Mouse (Mus musculus): ENCODE measurements at regions not wholly inside any gene's neighbourhood (a gene's known extent, or its start where the extent isn't known, plus 50 kb on each side); places are given as distances from the start of the nearest gene placed in this dataset.
A peak's percentile ranks its signal among the peaks of the same experiment; 100 is the strongest.

DNA sequence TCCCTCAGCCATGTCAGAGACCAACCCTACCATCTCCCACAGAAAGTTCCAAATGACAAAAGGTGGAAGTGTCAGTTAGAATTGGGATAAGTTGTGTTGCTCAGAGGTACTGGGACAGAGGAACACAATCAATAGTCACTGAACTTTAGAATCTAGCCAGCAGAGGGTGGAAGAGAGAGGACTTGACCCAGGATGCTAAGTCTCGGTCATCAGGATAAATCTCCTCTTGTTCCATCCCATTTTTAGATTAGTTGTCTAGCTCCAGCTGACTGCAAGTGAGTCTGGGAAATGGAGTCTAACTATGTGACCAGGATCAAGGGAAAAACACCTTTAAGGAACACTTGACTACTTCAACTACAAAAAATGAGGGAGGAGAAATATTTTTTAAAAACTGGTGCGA is 91.5 kb downstream of the Fam84b start:
- no peak for DNase-seq (ENCODE audit: extremely low spot score, low spot score)

DNA sequence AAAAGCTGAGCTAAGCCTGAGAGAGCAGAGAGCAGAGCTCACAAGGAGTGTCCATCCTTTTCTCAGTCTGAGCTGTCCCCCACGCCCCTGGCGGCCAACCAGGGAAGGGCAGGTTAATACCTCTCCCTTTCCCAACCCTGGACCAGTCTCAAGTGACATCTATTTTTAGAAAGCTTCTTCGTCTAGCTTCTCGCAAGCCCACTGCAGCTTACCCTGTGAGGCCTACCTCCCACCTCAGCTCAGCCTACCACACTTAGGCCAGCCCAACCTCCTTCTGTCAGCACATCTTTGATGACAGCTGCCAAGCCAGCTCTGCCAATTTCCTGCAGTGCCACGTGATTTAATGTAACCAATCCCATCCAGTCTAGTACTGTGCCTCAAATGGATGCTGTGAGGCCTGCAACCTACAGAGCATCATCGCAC is 93.6 kb downstream of the Fam84b start:
- DNase-seq (ENCODE audit: extremely low spot score, low spot score), result peak; percentile 72

DNA sequence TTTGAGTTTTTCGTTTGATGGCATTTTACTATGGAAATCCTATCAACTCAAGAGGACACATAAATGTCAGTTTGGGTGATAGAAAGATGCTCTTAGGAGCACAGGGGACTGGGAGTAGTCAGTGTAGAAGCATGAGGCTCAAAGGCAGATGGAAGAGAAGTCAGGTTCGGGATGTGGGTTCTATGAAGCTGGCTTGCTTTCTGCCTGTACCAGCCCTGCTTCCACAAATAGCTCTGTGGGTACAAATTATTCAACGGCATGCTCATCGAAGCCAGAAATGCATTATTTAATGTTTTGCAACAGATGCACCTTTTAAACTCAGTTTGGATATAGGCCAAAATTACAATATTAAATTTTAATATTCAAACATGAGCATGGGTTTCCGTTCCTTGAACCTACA is 99.3 kb downstream of the Fam84b start:
- DNase-seq (ENCODE audit: extremely low spot score, low spot score), result no peak

DNA sequence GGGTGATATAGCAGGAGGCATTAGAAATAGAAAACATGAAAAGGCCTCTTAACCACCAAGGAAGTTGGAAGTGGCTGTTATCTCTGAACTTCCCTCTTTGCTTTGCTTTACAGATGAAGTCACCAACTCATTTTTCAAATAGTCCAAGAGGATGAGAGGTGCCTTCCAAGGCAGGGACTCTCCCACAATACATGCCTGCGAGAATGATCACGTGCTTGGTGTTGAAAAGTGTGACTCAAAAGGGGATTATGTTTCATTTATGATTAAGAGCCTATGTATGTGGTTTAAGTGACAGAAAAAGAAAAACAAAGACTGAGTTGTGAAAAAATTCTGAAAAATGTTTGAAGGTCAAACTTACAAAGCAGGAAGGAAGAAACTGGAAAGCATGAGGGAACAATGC is 114.0 kb downstream of the Fam84b start:
- no peak for DNase-seq (ENCODE audit: extremely low spot score, low spot score)

DNA sequence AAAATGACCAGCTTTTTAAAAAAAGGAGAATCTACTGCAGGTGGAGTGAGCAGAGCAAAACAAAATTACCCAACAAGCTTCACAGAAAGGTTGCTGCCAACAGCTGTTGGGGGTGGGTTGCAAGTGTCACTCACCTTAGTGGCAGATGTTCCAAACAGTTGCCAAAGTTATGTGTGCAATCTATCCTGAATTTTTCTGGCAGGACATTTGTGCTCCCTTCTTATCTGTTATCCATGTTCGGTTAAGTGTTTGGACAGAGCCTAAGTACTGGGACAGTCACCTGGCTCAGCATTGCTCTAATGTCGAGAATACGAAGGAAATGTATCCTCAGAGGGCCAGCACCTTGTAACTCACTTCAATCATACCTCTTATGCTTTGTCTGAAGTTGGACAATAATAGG is 115.3 kb downstream of the Fam84b start:
- no peak for DNase-seq (ENCODE audit: extremely low spot score, low spot score)

DNA sequence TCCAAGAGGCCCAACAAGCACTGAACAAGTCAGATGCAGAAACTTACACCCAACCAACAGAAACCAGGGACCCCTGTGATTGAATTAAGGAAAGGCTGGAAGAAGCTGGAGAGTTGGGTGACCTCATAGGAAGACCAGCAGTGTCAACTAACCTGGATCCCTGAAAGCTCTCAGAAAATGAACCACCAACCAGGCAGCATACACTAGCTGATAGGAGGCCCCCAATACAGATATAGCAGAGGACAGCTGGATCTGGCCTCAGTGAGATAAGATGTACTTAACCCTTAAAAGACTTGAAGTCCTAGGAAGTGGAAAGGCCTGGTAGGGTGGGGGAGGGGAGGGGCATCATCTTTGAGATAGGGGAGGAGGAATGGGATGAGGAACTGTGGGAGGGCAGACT is 121.2 kb downstream of the Fam84b start:
- no peak for DNase-seq (ENCODE audit: extremely low spot score, low spot score)

DNA sequence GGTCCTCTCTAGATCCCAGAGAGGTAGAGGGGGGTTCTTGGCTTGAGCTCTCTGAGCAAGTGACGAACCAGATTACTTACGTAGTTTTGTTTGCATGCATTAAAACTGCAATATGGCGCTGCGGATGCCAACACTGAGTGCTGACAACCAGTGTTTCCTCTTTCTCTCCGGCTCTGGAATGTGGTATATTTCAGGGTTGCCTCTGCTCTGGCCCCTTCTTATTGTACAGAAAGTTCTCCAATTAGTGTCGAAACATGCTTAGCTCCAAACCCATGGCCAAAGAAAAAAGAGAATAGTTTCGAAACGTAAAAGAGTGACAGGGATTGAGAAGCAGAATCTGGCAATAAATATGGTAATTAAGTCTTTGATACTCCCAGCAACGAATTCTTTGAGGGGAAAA is 124.8 kb downstream of the Fam84b start:
- DNase-seq (ENCODE audit: extremely low spot score, low spot score), result no peak

DNA sequence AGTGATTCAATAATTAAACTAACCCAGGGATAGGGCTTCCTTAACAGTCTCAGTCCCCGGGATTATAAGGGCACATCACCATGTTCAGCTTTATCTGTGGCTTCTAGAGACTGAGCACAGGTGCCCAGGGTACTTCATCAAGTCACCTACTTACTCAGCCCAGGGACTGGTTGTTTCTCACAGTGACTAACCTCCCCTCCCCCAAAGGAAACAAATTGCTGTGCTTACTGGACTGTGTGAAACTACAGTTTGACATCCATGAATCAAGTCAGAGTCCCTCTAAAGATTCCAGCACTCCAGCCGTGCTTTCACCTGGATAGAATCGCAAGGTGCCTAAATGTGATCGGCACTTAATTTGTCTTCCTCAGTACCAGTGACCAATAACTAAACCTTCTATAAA is 125.2 kb downstream of the Fam84b start:
- DNase-seq (ENCODE audit: extremely low spot score, low spot score), result no peak

DNA sequence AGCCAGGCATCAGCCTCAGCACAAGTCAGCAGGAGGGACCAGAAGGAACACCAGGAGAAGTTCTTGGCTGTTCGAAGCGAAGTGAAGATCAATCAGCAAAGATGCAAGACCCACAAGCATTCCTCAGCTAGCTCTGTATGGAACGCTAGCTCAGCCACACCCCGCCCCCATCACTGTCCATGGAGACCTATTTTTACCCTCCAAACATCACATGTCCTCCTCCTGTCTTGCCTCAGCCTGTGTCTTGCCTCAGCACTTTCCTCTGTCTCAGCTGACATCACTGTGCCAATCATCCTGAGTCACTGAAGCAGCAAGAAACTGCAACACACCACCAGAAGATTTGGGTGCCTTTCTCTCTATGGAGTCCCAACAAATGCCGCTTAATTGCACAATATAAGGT is 134.2 kb downstream of the Fam84b start:
- no peak for DNase-seq (ENCODE audit: extremely low spot score, low spot score)

DNA sequence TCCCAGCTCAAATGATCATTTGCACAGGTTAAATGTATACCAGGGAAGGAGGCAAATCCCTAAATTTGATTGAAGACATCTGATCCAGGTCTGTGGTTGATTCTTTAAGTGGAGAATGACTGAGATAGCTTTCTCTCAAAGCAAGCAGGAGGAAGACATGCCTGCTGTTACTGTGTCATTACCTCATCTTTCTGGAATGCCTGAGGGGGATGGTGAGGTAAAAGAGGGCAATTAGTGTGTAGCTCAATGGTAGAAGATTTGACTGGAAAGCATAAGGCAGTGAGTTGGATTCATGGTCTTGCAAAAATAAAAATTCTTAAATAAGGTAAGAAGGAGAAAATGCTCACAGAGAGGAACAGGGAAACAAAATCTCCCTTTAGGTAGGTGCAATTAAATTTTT is 144.9 kb downstream of the Fam84b start:
- no peak for DNase-seq (ENCODE audit: extremely low spot score, low spot score)

DNA sequence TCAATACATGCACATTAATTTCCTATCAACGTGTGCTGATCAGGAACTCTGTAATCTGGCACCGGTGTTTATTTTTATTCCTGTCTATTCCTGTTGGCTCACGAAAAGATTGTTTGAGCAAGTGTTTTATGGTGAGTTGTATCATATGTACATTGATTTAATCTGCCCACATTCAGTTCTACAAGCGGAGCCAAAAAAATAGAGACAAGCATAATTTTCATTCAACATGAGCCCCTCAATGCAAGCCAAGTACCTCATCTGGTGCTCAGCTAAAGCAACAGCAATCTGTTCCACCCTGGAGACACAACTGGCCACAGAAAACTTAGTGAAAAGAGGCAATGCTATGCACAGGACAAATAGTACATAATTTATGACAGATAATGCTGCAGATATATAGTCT is 147.6 kb downstream of the Fam84b start:
- no peak for DNase-seq (ENCODE audit: extremely low spot score, low spot score)

DNA sequence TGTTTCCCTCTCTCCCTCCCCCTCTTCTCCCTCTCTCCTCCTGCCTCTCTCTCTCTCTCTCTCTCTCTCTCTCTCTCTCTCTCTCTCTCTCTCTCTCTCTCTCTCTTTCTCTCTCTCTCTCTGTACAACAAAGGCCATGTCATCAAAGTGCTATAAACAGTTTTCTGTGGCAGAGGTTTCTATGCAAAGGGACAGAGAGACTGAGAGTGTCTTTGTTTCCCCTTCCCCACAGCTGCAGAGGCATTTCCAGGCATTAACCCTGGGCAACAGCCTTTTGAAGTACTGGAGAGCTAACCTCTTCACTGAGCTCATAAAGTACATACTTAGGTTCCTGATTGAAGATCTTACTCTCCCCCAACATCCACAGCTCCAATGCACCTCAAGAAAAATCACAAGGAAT is 152.3 kb downstream of the Fam84b start:
- no peak for DNase-seq (ENCODE audit: extremely low spot score, low spot score)

DNA sequence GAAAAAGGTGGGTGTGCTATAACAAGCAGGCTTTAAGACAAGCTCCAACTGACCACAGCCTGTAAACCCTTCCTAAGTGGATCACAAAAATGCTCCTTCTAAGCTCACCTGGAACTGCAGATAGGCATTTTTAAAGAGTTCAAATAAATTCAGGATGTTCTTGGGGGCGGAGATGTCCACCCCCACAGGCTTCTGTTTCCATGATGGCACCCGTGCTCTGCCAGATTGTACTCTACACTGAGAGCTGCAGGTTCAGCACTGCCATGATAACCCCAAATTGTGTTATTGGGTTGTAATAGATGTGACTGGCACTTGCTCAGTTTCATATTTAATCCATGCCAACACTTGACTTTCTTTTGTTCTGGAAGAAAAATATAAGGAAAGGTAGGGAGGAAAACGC is 158.8 kb downstream of the Fam84b start:
- DNase-seq (ENCODE audit: extremely low spot score, low spot score), result no peak

DNA sequence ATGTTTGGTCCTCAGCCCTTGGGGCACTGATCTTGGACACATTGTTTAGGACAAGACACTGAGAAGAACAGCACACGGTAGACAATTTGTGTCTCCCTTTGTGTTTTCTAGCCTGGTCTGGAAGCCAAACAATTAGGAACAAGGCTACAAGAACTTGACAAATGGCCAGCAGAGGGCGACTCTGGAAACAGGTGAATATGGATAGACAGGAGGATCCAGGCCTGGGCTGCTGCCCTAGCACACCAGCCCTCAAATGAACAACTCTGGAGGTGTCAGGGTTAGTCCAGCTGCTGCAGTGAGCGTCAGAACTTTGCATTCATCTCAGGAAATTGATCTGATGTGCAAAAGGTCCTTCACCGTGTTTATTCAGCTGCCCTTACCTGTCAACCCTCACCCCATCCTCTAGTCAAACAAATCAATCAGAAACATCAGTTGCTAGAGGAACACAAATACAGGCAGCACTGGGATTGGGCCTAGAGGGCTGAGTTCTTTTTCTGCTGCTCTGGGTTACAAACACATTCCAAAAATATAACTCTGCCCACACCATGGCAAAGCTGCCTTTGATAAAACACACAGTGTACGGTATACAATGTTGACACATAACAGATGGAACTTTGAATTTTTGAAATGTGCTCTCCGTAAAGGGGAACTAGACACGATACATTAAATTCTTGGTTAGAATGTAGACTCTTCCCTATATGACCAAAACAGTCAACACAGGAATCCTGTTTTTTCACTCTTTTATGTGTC is 159.7 kb downstream of the Fam84b start:
- DNase-seq (ENCODE audit: extremely low spot score, low spot score), result no peak

DNA sequence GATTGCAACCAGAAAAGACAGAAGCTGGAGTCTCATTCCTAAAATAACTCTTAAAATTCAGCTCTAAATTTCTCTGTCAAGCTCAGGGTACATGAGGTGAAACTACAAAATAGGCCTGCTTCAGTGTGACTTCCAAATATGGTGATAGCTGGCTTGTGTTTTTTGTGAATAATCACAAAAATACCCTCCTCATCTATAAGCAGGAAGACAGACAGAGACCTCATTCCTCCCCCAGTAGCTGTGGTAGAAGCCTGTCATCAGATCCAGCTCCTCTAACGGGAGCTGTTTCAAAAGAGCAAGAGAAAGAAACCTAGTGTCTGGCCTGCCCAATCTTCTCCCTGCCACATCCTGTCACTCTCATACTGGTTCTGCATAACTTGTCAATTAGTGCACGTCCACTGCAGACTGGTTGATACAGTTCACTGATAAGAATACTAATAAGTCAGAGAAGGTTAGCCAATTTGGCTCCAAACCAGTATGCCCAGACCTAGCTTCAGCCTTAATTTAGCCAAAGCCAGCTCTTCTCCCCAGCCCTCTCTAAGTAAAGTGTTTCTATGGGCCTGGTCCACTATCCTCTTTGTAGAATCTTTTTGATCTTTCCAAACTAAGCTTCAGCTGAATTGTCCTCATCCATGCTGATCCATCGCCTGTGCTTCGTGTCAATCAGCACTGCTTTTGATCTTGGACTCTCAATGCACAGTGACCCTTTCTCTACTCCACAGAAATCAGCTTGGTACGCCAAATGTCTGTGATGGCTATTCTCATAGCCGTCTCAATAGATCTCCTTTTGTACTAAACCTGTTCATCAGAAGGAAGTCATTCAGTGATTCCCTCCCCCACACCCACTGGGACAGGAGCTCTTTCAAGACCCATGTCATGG is 160.6 kb downstream of the Fam84b start:
- DNase-seq (ENCODE audit: extremely low spot score, low spot score), result no peak

DNA sequence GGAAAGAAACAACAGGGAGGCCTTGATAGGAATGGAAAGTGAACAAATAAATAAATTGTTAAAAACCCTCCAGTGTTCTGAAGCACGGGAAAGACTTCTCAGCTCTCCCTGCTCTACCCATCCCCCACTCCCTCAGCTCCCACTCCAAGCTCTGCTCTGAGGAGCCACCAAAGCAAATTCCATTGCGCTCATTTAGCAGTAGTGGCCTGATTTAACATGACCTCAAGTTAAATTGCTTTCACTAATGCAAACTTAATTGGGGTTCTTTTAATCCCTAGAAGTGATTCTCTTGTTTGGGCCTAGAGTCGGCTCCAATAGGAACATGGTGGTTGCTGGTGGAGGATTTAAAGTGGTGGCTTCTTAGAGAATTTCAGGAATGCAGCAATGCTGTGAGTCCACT is 161.4 kb downstream of the Fam84b start:
- DNase-seq (ENCODE audit: extremely low spot score, low spot score), result no peak

DNA sequence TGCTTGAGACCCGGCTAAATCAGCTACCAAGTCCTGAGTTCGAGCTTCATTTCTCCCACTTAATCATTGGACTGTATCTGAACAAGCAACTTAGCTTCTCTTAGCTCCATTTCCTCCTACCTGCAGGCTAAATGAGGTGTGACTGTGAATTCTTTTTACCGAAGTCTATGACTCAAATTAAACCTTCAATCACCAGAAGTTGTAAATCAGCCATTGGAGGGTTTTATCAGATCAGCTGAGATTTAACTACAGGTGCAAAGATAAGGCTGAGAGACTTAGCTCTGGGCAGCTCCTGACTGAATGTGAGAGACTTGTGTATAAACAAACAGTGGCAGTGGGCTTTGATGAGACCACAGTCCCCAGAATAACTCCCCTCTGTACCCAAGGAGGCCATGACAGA is 176.2 kb downstream of the Fam84b start:
- DNase-seq (ENCODE audit: extremely low spot score, low spot score), result no peak

DNA sequence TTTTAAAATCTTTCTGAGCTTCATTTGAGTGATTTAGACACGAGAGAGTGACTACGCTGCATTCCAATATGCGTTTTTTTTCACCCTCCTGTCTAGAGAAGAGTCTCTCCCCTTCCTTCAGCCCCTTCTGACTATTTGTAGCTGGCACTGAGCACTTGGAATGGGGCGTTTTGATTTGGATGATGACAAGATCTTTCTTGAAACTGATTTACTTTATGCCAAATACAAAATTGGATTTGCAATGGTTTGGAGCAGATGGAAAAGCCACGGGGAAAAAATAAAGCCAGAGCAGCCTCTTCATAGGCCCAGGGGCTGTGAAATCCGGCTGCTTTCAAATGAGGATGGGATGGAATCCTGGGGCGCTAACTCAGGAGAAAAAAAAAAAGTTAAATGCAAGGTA is 196.0 kb downstream of the Fam84b start:
- DNase-seq (ENCODE audit: extremely low spot score, low spot score), result no peak

DNA sequence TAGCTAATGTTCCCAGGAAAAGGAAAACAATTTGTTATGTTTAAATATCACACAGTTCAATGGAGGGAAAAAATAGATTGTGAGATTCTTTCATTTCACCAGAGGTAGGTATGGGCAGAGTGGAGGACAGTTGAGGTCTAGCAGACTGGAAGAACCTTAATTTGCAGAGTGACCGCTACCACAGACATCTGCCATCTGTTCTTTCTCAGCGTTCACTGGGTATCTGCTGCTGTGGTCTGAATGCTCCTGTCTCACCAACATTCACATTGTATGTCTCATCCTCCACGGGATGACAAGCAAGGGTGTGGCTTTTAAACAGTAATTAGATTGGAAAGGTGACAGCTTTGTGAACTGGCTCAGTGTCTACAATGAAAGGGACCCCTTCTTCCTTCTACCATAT is 198.5 kb downstream of the Fam84b start:
- DNase-seq (ENCODE audit: extremely low spot score, low spot score), result no peak

DNA sequence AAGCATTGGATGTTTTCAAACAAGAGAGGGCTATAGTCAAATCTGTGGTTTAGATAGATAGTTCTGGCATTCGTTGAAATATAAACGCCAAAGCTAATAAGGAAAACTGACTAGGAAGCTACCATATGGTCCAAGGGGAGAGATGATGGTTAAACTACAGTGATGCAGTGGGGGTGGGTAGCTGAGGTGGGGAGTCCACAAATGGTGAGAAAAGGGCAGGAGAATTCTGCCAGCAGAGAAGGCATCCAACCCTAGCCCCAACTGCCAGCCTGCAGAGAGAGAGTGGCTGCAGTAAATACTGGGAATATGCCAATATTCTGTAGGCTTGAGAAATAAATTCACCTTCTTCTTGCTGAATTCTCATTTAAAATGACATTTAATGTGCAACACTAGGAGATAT is 204.3 kb downstream of the Fam84b start:
- no peak for DNase-seq (ENCODE audit: extremely low spot score, low spot score)

DNA sequence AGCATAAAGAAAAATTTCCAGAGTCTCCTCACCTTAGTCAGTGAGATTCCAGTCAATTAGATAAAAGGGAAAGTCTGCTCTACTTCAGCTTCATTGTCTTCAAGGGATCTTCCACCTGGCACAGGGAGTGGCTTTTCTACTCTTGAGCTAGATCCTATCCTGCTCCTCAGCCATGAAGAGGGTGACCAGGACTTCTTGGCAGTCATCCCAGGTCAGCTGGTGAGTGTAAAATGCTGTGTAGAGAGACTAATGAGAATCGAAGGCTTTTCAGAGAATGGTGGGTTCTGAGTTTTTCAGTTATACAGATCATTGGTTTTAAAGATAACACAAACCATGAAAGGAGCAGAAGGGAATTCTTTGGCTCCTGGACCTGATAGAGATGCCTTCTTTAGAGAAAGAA is 211.8 kb downstream of the Fam84b start:
- no peak for DNase-seq (ENCODE audit: extremely low spot score, low spot score)

DNA sequence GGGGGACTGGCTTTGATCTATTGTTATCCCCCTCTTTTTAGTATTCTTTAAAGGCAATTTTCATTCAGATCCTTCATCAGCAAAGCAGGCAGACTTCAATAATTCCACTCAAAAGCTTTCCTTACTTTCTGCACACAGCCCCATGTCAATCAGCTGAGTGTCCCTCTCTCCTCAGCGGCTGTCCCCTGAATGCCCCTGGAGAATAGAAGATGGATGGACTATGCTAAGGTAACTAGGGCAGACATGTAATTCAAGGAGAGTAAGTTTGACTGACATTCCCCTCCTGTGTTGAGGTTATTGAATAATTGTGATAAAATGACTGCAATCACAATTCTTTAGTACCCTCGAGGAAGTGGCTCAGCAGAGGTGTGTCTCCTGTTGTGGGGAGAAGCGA is 220.1 kb downstream of the Fam84b start:
- no peak for DNase-seq (ENCODE audit: extremely low spot score, low spot score)
